Mouse (Mus musculus) kidney, adult 18-20 months (tissue): Measurements from ENCODE around the gene Gpc5.

Experiments used
- DNase-seq: peaks from one replicate; pipeline ENCODE4 v3.0.0; 2021

Gene Gpc5

DNA sequence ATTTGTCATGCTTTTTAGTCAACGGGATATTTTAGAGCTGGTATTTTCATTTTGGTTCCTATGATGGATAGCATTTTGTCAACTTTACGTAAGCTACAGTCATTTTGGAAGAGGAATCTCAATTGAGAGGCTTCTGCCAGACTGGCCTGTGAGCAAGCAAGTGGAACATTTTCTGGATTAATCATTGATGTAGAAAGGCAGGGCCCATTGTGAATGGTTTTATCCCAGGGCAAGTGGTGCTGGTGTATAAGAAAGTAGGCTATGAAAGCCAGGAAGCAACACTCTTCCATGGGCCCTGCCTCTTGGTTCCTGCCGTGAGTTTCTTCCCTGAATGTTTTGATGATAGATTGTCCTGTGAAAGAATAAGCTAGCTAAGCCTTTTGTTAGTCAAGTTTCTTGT is 777.1 kb downstream of the Gpc5 start:
- peak; percentile 7 for DNase-seq

DNA sequence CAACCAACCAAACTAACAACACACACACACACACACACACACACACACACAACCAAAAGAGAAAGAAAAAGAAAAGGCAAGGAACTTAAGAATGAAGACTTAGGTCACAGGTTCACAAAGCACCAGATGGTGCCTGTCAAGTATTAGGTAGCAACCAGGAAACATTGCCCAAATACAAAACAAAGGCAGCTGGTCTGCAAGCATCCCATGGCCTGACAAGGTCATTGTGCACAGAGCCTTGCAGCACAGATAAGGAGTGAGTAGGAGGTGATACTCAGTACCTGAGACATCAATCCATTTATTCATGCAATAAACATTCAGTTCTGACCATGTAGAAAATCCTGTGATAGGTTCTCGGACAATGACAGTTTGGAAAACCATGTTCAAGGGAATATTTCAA is 884.0 kb downstream of the Gpc5 start:
- no peak for DNase-seq

DNA sequence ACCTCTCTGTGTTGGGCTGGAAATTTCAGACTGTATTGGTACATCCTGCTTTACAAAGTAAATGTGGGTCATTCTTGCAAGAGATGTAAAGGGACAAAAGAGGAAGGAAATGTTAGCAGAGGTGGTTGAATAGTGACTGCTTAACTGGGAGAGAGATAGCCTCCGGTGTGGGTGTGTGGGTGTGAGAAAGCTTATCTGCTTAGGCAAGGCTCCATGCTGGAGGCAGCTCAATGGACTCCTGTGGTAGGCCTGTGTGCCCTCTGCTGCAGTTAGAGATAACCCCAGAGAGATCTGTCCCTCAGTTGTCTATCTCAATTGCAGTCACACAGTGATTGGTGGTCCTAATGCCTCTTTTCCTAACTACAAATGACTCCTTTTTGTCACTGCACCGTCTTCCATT is 887.2 kb downstream of the Gpc5 start:
- DNase-seq: no peak

DNA sequence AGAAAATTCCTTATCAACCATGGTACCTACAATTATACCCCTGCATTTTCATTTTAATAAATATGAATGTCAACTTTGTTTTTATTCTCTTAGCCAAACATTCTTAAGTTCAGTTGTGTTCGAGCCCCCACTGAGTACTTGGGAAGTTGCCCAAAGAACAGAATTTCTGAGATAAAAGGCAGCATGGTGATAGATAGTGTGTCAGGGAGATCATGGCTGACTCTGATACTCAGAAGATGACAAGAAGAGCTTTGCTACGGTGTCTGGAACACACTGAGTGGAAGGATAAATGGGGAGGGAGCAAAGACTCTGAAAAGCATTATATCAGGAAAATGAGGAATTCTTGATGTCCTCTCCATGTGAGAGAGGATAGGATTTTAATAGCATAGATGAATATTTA is 898.7 kb downstream of the Gpc5 start:
- DNase-seq: no peak

DNA sequence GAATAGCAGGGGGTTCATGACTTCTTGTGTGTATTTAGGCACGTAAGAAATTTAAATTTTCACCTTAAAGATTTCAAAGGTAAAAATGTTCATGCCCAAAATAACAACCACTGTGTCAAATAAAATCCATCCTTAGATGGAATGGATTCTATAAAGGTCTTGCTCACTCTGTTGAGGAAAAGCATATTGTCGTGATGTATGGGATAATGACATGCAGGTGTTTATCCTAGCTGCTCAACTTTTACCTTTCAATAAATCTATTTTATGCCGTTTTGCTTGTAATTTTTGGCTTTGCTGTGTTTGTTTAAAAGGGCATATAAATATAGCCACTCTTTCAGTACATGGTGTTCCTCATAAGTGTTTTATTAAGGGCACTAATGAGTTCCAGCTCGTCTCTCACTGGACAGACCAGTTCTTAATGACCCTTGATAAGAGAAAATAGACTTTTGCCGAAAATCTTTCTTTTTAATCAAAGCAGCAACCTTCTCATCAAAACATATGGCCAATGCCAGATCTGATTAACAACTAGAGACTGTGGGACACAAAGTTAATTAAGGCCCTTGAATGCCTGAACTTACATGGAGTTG is 901.6 kb downstream of the Gpc5 start:
- no peak for DNase-seq

DNA sequence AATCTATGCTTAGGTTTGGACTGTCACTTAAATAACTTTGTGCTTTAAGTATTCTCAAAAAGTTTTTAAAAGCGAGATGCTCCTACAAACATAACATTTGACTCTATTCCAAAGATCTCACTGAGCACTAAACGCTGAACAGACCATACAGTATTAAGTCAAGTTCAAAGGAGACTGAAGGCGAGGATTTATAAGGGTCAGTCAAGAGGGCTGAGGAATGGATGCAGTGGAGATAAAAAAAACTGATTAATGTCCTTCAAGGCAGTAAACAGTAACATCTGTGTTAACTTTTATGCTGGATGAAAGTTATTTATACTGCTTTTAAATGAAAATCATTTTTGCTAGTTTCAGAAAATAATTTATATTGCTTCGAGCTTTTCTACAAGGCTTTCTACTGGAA is 906.9 kb downstream of the Gpc5 start:
- no peak for DNase-seq

DNA sequence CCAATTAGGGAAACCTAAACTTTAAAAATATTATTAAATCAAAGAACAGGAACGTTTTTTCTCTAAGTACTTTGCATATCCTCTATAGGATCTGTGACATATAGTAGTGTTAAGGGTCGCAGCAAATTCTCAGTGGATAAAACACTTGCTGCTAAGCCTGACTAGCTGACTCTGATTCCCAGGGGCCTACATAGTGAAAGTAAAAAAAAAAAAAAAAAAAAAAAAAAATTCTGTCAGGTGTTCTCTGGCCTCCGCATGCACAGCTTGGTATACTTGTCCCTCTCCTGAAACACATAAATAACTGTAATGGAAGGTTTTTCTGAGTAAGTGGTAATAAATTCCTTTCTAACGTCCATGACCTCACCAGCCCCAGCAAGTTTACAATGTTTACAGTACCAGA is 995.0 kb downstream of the Gpc5 start:
- DNase-seq: no peak

DNA sequence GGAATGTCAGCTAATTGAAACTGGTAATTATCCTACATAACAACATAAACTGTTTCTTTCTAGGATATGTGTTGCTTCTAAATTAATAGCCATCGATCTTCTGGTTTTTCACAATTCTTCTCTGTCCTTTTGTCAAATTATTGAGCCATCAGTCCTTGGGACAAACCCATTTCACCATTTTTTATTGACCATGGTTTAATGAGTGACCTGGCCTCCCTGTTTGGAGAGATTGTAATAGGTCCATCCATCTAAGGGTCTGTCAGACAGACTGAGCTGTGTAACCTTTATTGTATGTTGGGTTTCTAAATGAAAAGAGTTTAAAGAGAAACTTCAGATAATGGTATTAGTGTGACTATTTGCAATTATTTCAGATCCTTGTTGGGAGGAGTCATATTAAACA is 1035.9 kb downstream of the Gpc5 start:
- DNase-seq: no peak

DNA sequence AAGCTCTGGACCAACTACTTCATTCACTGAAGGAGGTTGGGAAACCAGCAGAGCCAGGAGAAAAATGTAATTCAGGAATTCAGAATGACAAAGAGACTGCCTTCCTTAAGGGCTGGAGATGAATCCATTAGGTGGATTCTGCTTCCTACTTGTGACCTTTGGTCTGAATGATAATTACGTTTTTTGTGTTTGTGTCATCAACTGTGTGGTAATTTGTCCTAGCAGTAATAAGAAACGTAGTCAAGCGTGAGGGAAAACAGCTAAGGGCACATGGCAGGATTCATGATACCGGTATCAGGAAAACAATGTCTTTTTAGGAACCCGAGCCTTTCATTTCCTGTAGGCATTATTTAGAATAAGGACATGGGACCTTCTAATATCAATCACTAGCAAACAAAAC is 1045.3 kb downstream of the Gpc5 start:
- DNase-seq: no peak

DNA sequence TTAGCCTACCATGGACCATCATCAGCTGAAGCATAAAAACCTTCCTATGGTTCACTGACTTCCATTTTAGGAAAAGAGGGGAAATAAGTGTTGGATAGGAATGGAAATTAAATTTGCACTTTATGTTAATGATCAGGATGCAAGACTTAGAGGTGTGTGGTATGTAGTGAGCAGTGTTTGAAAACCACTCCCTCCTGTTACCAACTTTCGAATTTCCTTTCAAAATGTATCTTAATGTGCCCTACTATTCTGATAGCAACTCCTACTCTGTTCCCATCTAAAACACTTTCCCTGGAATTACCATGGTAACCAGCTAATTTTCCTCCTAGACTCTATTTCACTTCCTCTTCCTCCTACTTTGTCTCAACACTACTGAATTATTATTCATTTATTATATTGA is 1045.8 kb downstream of the Gpc5 start:
- no peak for DNase-seq

DNA sequence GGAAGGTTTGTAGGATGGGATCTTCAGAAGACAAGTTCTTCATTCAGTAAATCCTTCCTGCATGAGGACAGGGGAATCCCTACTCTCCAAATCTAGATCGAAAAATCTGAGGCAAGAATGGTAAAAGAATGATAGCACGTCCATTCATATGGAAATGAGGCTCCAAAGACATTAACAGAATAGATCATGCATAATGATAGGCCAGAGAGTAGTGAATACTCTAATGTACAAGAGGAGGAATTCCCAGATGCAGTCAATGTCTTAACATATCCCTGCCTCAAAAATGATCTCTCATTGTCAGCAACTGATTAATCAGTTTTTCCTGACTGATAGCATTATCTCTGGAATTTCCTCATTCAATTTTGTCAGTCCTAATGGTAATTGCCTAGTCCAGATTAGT is 1070.6 kb downstream of the Gpc5 start:
- DNase-seq: no peak

DNA sequence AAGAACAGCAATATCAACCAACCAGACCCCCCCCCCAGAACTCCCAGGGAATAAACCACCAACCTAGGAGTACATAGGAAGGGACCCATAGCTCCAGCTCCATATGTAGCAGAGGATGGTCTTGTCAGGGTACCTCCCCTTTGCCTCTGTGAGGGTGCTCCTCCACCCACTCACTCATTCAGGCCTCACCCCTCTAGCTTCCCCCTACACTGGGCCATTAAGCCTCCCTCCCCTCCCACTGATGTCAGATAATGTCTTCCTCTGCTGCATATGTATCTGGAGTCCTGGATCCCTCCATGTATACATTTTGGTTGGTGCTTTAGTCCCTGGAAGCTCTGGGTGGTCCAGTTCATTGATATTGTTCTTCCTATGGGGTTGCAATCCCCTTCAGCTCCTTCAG is 1075.4 kb downstream of the Gpc5 start:
- DNase-seq: no peak

DNA sequence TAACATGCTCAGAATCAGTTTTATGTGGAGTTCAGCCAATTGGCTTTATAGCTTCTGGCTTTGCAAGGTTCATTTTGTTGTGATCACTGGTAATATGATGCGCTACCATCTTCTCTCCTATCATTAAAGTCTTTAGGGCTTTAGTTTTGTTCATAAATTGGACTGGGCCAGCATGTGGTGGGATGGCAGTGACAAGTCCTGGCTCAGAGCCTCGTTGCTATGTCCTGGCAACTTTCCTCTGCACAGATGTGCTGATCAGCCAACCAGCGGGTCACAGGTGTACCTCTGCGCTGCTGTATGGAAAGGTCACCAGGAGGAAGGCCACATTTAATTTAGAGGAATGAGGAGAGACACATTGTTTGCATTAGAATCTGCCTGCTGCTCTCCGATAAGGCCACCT is 1077.1 kb downstream of the Gpc5 start:
- no peak for DNase-seq

DNA sequence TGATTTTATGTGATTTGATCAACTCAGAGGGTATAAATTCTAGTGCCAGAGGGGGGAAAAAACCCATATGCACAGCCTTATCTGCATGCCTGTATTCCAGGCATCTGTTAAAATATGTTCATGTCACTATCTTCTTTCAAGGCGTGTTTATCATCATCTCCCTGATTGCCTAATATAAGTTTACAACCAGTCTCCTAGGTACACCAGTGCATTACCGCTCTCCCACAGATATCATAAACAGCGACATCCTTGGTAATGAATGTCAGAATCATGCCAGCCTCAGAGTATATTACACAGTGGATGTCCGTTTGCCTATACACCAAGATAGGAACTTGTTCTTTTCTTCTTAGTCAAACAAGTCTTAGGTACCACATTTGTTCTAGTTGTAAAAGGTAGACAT is 1095.0 kb downstream of the Gpc5 start:
- DNase-seq: no peak

DNA sequence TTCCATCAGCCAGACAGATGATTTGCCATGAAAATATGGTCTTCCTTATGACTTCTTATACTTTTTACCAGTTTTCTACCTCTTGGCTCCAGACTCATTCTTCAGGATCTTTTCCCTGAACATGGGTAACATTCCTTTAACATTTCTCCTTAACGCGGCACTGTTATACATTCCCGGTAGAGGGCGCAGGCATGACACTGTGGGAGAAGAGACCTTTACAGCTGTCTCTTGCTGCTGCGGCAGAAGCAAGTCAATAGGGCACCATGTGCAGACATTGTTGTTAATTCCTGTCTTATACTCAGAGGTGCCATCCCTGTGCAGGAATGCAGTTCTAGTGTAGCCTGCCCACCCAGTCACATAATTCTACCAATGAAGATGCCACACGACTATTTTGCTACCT is 1115.0 kb downstream of the Gpc5 start:
- DNase-seq: peak; percentile 33

DNA sequence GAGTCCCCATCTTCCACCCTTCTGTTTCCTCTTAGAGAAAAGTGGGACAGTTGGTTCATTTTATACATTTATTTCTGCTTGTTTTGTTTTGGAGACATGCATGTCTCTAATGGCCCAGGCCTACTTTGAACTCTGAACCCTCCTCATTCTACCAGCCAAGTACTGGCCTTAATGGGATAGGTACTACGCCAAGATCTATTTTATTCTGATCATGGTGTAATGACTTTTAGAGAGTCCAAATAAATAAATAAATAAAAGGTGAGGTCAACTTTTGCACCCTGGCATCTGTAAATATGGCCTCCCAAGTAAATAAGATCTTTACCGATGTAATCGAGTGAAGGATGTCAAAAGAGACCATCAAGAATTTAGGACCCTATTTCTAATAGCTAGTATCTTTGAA is 1116.6 kb downstream of the Gpc5 start:
- no peak for DNase-seq

DNA sequence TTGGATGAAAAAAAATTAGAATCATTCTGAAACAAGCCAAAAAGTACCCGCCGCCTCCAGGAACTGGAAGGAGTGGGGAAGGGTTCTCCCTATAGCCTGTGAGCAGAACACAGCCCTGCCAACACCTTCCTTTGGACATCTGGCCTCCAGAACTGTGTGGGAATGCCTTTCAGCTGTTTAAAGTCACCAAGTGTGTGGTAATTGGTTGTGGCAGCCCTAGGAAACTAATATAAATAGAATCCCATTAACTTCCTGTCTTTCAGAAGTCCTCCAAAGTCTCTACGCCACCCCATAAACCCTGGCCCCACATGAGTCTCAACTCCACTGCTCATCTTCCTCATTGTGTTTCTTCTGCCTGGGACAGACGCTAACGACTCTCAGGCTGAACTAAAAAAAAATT is 1117.0 kb downstream of the Gpc5 start:
- DNase-seq: no peak

DNA sequence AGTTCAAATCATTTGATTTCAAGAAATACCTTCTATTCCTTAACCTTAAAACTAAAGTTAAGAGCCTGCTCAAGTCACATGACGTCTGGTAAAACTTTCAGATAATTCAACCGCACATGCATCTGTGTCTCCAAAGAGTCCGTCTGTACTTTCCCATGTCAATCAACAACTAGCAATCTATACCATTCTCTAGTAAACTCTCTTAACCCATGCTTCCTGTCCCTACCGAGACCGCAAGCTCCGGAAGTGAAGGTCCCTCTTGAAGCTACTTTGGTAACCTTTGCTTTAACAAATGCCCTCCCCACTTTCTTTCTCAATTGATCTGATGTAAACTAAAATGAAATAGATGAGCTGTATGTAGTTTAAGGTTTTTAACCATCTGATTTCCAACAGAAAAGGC is 1118.3 kb downstream of the Gpc5 start:
- no peak for DNase-seq

DNA sequence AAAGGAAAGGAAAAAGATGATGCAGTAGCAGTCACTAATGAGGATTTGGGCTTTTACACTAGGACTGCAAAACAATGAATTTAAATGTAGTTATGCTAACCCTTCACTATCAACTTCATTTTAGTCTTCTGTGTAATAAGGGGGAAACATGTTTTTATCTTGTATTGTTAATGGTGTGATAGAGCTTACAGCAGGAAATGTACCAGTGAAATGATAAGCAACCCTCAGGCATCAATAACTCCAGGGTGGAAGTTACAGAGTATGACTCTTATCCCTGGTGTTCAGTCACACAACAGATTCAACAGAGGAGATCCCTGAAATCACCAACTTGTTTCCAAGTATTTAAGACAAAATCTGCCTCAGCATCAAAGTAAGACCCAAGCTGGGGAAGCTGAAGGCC is 1120.0 kb downstream of the Gpc5 start:
- DNase-seq: no peak

DNA sequence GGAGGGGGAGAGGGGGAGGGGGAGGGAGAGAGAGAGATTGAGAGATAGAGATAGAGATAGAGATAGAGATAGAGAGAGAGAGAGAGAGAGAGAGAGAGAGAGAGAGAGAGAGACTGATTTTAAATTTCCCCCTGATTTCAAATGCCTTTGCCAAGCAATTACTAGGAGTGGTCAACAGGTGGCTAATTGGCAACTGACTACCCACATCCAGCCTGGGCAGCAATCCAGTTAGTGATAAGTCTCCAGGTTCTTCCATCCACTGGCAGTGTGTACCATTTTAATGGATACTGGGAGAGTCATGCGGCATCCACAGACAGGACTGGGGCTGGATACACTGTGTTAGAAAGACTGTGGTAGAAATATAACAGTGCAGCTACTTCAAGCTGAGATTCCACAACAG is 1166.1 kb downstream of the Gpc5 start:
- DNase-seq: no peak

DNA sequence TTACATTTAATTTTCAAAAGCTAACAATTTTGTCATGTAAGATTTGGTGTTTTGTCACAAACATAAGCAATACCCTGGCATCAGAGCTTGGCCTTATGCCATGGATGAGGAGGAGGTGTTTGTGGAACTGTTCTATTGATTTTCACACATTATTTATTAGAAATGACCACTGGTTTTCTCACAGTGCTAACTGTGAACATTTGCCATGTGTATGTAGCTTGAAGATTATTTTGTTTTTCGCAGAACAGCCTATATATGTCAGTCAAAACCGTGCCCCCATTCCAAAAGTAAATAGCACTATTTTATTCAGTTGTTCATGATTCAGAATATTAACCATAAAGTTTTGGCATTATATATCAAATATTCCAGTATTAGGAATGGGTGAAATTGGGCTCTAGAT is 1216.5 kb downstream of the Gpc5 start:
- no peak for DNase-seq

DNA sequence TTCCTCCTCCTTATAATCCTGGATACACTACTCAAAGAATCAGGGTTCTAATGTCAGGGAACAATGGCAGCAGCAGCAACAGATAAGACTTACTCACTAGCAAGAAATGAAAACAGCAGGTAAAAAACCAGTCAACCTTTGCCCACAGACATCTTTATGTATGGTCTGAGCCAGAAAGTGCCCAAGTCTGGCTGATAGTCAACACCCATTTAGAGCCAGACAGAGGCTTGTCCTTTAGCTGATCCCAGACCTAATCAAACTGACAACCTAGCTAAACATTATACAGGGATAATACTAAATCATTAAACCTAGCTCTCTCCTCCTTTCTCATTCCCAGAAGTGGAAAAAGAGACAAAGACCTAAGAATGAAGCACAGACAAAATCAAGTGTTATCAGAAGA is 1225.5 kb downstream of the Gpc5 start:
- no peak for DNase-seq

DNA sequence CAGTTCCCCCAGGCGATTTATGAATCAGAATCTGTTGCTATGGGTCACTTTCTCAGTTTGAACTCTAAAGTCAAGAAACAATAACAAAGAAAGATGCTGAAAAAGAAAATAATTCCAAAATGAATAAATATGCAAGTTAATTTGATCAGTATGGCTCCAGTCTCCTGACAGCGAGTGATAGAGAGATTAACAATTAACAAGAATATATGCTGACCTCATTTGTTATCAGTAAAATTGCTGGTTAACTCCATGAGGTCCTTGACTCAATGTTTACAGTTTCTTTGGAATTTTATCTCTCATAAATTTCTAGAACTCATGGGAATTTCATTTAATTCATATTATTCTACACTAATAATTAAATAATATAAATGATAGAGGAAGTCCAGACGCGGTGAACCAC is 1244.2 kb downstream of the Gpc5 start:
- no peak for DNase-seq

DNA sequence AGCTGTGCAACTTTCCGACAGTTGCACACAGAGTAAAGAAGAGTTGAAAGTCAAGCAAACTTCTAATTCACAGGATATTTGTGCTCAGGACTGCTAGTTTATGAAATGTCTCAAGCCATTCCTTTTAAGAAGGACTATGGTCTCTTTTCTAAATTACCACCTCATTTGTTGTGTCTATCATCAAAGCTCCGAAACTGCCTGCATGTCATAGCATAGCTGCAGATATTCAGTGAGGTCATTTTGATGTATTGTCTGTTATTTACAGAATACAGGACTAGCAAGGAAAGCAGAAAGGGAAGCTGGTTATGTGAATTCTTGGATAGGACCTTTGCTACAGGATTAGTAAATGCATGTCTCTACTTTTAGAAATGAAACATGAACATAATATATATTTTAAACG is 1246.4 kb downstream of the Gpc5 start:
- DNase-seq: no peak

DNA sequence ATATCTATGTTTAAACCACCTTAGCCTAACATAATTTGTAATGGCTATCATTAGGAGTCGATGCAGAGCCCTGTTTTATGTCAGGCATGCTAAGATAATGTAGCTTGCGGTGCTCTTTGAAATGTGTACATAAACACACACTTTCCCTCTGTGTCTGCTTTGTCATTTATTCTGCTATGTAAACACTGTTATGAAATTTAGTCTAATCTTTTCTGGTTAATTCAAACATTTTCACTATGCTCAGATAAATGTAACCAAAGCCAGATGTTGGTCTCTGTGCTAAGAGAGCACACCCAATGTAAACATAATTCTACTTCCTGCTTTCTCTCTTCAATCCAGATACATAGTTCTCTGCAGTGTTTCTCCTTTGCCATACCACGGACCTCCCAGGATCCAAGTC is 1256.5 kb downstream of the Gpc5 start:
- no peak for DNase-seq

DNA sequence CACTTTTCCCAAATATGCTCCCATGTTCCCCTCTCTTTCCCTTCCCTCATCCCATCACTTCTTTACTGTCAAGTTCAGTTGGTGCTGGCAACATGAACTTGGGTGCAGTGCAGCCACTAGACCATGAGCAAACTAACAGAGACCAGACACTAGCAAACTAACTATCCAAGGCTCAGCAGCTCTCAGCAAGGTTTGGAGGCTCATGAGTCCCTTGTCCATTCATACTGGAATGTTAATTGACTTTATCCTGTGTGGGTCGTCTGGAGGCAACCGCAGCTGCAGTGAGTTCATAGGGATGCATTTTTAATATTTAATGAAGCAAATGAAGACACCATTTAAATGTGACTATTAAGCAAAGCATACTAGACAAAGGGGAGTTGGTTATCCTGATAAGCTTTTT is 1292.6 kb downstream of the Gpc5 start:
- DNase-seq: no peak
